Comparison of ENCODE assay signal across 11 mouse cellular contexts in the genomic region with DNA sequence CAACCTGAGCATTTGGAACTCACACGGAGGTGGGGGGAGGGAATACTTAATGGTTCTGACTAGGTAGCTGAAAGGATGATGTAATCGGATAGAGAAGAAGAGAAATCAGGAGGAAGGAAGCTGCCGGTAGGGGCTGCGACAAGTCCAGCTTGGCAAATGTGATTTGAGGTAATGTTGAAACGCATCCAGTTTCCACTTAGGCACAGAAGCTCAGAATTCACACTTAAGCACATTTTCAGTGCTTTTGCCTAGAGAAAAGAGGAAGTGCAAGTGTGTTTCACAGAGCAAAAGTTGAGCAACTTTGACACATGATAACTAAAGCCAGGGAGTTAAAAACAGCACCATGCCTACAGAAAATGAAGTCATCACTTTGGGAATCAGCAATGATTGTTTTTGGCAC. TPM values are rescaled to one million over a fixed set of nuclear protein-coding genes. Genes with fewer than 3 reads are reported as not detected.
DNase-seq lines count a peak whose midpoint lies in the region; ATAC-seq and TF ChIP-seq lines count a peak whose summit lies in the region.
"Had no signal": no experiment of that assay in that cellular context is flagged by ENCODE, and none has a peak within 500 bp of the region (broad histone marks: within the 10 kb centered on the region; RNA-seq: fewer than 3 reads in every experiment).

No protein-coding gene starts in this region.

- H3K9me3 ChIP-seq in heart, embryonic 13.5 days = no peaks in the 10 kb centered on the region
- no peaks in the 10 kb centered on the region for H3K9me3 ChIP-seq in stomach, embryonic 15.5 days
- H3K9me3 ChIP-seq in stomach, postnatal 0 days (ENCODE audit: control insufficient read depth, low read length) = no peaks in the 10 kb centered on the region
- no peaks in the 10 kb centered on the region for H3K9me3 ChIP-seq in liver, embryonic 12.5 days (replicated peaks)
- H3K9me3 ChIP-seq in hindbrain, embryonic 10.5 days = no peaks in the 10 kb centered on the region
- H3K9me3 ChIP-seq: hindbrain, embryonic 15.5 days; limb, embryonic 12.5 days had no signal

- DNase-seq in heart, postnatal 25 days (ENCODE audit: low spot score) = no peak
- no peak for DNase-seq in stomach, postnatal 0 days (ENCODE audit: low spot score)
- peak; percentile 83 for DNase-seq in telencephalon, adult 2 months (ENCODE audit: low read depth, low spot score)
- no peak for DNase-seq in kidney, adult 8-10 months
- no peak for DNase-seq in hindbrain, embryonic 10.5 days (ENCODE audit: low spot score)

- H3K27ac ChIP-seq in heart, embryonic 13.5 days (replicated peaks) = peak overlapping the region; percentile 21; the same call in 1 of the 2 replicates
- H3K27ac ChIP-seq in stomach, embryonic 15.5 days = peak overlapping the region; percentile 28; the same call in 1 of the 2 replicates
- H3K27ac ChIP-seq in stomach, postnatal 0 days (replicated peaks) = no peak overlapping the region
- peak overlapping the region; percentile 94 for H3K27ac ChIP-seq in liver, embryonic 12.5 days
- H3K27ac ChIP-seq in hindbrain, embryonic 10.5 days = no peak overlapping the region
- H3K27ac ChIP-seq: hindbrain, embryonic 15.5 days; limb, embryonic 12.5 days had no signal

- no peak for TF ChIP-seq EP300 in stomach, postnatal 0 days (optimal IDR thresholded peaks at IDR 0.05)

- H3K4me1 ChIP-seq in heart, embryonic 13.5 days = peaks cover 57% of the 10 kb centered on the region
- H3K4me1 ChIP-seq in stomach, embryonic 15.5 days = 0 out of 2 replicates have a peak, but pooled peaks cover 5% of the 10 kb centered on the region
- no peaks in the 10 kb centered on the region for H3K4me1 ChIP-seq in stomach, postnatal 0 days (replicated peaks; ENCODE audit: control insufficient read depth, insufficient read depth)
- H3K4me1 ChIP-seq in liver, embryonic 12.5 days = peaks cover 96% of the 10 kb centered on the region
- H3K4me1 ChIP-seq in hindbrain, embryonic 10.5 days (replicated peaks) = no peaks in the 10 kb centered on the region
- H3K4me1 ChIP-seq: hindbrain, embryonic 15.5 days had no signal

- no peaks in the 10 kb centered on the region for H3K27me3 ChIP-seq in heart, embryonic 13.5 days (replicated peaks)
- no peaks in the 10 kb centered on the region for H3K27me3 ChIP-seq in stomach, embryonic 15.5 days (replicated peaks)
- no peaks in the 10 kb centered on the region for H3K27me3 ChIP-seq in stomach, postnatal 0 days (ENCODE audit: control insufficient read depth, insufficient read depth, low read length)
- no peaks in the 10 kb centered on the region for H3K27me3 ChIP-seq in liver, embryonic 12.5 days (replicated peaks)
- no peaks in the 10 kb centered on the region for H3K27me3 ChIP-seq in hindbrain, embryonic 10.5 days (ENCODE audit: insufficient read depth, poor library complexity, severe bottlenecking)
- H3K27me3 ChIP-seq: hindbrain, embryonic 15.5 days; limb, embryonic 12.5 days had no signal

- WGBS in heart, embryonic 13.5 days = 45% methylated on average over 5 of the region's 5 CpGs
- WGBS in stomach, embryonic 15.5 days = 42% methylated on average over 5 of the region's 5 CpGs
- WGBS in stomach, postnatal 0 days = 52% methylated on average over 5 of the region's 5 CpGs
- 23% methylated on average over 5 of the region's 5 CpGs for WGBS in liver, embryonic 12.5 days (ENCODE audit: insufficient replicate concordance)
- 72% methylated on average over 5 of the region's 5 CpGs for WGBS in hindbrain, embryonic 10.5 days

- H3K9ac ChIP-seq in heart, embryonic 13.5 days = no peak overlapping the region
- H3K9ac ChIP-seq in stomach, embryonic 15.5 days = no peak overlapping the region
- no peak overlapping the region for H3K9ac ChIP-seq in stomach, postnatal 0 days (ENCODE audit: low read length)
- H3K9ac ChIP-seq in liver, embryonic 12.5 days = peak overlapping the region; percentile 65
- H3K9ac ChIP-seq: hindbrain, embryonic 15.5 days; limb, embryonic 12.5 days had no signal

- intact Hi-C loops in heart, postnatal 25 days (cut with DNase I) = no loop called here

- peaks cover 39% of the 10 kb centered on the region for H3K36me3 ChIP-seq in heart, embryonic 13.5 days
- peaks cover 17% of the 10 kb centered on the region for H3K36me3 ChIP-seq in stomach, embryonic 15.5 days
- H3K36me3 ChIP-seq in stomach, postnatal 0 days (ENCODE audit: control insufficient read depth, insufficient read depth, low read length) = no peaks in the 10 kb centered on the region; the same call in 1 of the 2 replicates
- peaks cover 83% of the 10 kb centered on the region for H3K36me3 ChIP-seq in liver, embryonic 12.5 days
- H3K36me3 ChIP-seq in hindbrain, embryonic 10.5 days = peaks cover 45% of the 10 kb centered on the region
- H3K36me3 ChIP-seq: hindbrain, embryonic 15.5 days had no signal

- TF ChIP-seq CTCF in stomach, postnatal 0 days (IDR thresholded peaks at IDR 0.05; ENCODE audit: low read depth) = no peak

- ATAC-seq in heart, embryonic 13.5 days (ENCODE audit: extremely low read depth, insufficient number of reproducible peaks, low FRiP score, low TSS enrichment) = no peak
- ATAC-seq in stomach, embryonic 15.5 days (ENCODE audit: insufficient read depth, low FRiP score, low read depth) = no peak
- ATAC-seq in stomach, postnatal 0 days (ENCODE audit: low FRiP score, low TSS enrichment) = no peak
- ATAC-seq in liver, embryonic 12.5 days = no peak

- H3K4me2 ChIP-seq in heart, embryonic 13.5 days = 0 out of 2 replicates have a peak overlapping the region, but pooled peaks have one; percentile 3
- no peak overlapping the region for H3K4me2 ChIP-seq in stomach, embryonic 15.5 days
- no peak overlapping the region for H3K4me2 ChIP-seq in stomach, postnatal 0 days (replicated peaks; ENCODE audit: low read depth)
- H3K4me2 ChIP-seq in liver, embryonic 12.5 days = peak overlapping the region; percentile 69
- H3K4me2 ChIP-seq: hindbrain, embryonic 15.5 days; limb, embryonic 12.5 days had no signal

- no peak overlapping the region for H3K4me3 ChIP-seq in heart, embryonic 13.5 days
- H3K4me3 ChIP-seq in stomach, embryonic 15.5 days (replicated peaks) = no peak overlapping the region
- H3K4me3 ChIP-seq in stomach, postnatal 0 days (ENCODE audit: low read depth, low read length) = no peak overlapping the region
- H3K4me3 ChIP-seq in liver, embryonic 12.5 days = no peak overlapping the region
- no peak overlapping the region for H3K4me3 ChIP-seq in hindbrain, embryonic 10.5 days
- H3K4me3 ChIP-seq: hindbrain, embryonic 15.5 days; limb, embryonic 12.5 days had no signal

RNA-seq across cellular contexts. Expression of gene Mknk1, which starts 8.4 kb away (rescaled TPM):
- polyA plus RNA-seq in heart, embryonic 13.5 days (2015; fragmentation: Nextera tagmentation; extraction: Ambion mirVana) = 18.2 and 18.6 TPM in 2 replicates
- total RNA-seq in heart, postnatal 25 days (2021) = 10 to 100 TPM; 19.8 to 21.9 TPM
- polyA plus RNA-seq in stomach, embryonic 15.5 days (2015; fragmentation: Nextera tagmentation; extraction: Ambion mirVana) = 43.1 and 58.5 TPM in 2 replicates
- polyA plus RNA-seq in stomach, postnatal 0 days (2015; fragmentation: Nextera tagmentation; extraction: Ambion mirVana) = 11.6 and 15.1 TPM in 2 replicates
- polyA plus RNA-seq in liver, embryonic 12.5 days (2016; fragmentation: Nextera tagmentation; extraction: Ambion mirVana) = 45.2 and 47.2 TPM in 2 replicates
- 26.0 and 30.7 TPM in 2 replicates for polyA plus RNA-seq in hindbrain, embryonic 10.5 days (2016; fragmentation: Nextera tagmentation; extraction: Ambion mirVana)

RNA-seq across cellular contexts. Expression of gene Mob3c, which starts 19.5 kb away (rescaled TPM):
- 6.4 and 7.6 TPM in 2 replicates for polyA plus RNA-seq in heart, embryonic 13.5 days (2015; fragmentation: Nextera tagmentation; extraction: Ambion mirVana)
- total RNA-seq in heart, postnatal 25 days (2021) = 1 to 10 TPM; 4.5 to 5.4 TPM
- polyA plus RNA-seq in stomach, embryonic 15.5 days (2015; fragmentation: Nextera tagmentation; extraction: Ambion mirVana) = 11.8 and 13.5 TPM in 2 replicates
- 7.5 and 8.1 TPM in 2 replicates for polyA plus RNA-seq in stomach, postnatal 0 days (2015; fragmentation: Nextera tagmentation; extraction: Ambion mirVana)
- polyA plus RNA-seq in liver, embryonic 12.5 days (2016; fragmentation: Nextera tagmentation; extraction: Ambion mirVana) = 7.4 and 8.3 TPM in 2 replicates
- 3.8 and 6.2 TPM in 2 replicates for polyA plus RNA-seq in hindbrain, embryonic 10.5 days (2016; fragmentation: Nextera tagmentation; extraction: Ambion mirVana)

RNA-seq across cellular contexts. Expression of gene Kncn, which starts 36.8 kb away (rescaled TPM):
- not detected in 2 replicates for polyA plus RNA-seq in heart, embryonic 13.5 days (2015; fragmentation: Nextera tagmentation; extraction: Ambion mirVana)
- not detected for total RNA-seq in heart, postnatal 25 days (2021)
- not detected in 2 replicates for polyA plus RNA-seq in stomach, embryonic 15.5 days (2015; fragmentation: Nextera tagmentation; extraction: Ambion mirVana)
- polyA plus RNA-seq in stomach, postnatal 0 days (2015; fragmentation: Nextera tagmentation; extraction: Ambion mirVana) = not detected in 2 replicates
- not detected in 2 replicates for polyA plus RNA-seq in liver, embryonic 12.5 days (2016; fragmentation: Nextera tagmentation; extraction: Ambion mirVana)
- polyA plus RNA-seq in hindbrain, embryonic 10.5 days (2016; fragmentation: Nextera tagmentation; extraction: Ambion mirVana) = not detected in 2 replicates
- polyA plus RNA-seq: limb, embryonic 12.5 days had no signal

RNA-seq across cellular contexts. Expression of gene 6430628N08Rik, which starts 43.1 kb away (rescaled TPM):
- polyA plus RNA-seq in heart, embryonic 13.5 days (2015; fragmentation: Nextera tagmentation; extraction: Ambion mirVana) = not detected in 2 replicates
- not detected for total RNA-seq in heart, postnatal 25 days (2021)
- polyA plus RNA-seq in stomach, embryonic 15.5 days (2015; fragmentation: Nextera tagmentation; extraction: Ambion mirVana) = not detected in 2 replicates
- not detected in 2 replicates for polyA plus RNA-seq in stomach, postnatal 0 days (2015; fragmentation: Nextera tagmentation; extraction: Ambion mirVana)
- not detected in 2 replicates for polyA plus RNA-seq in liver, embryonic 12.5 days (2016; fragmentation: Nextera tagmentation; extraction: Ambion mirVana)
- 0.10 TPM in 1 of 2 replicates, not detected in the other for polyA plus RNA-seq in hindbrain, embryonic 10.5 days (2016; fragmentation: Nextera tagmentation; extraction: Ambion mirVana)
- polyA plus RNA-seq: neural tube, embryonic 14.5 days had no signal

Comparison
In these comparisons a context has a peak if more than half of its experiments do, and no peak if none do; other contexts are left out.
1. H3K27ac ChIP-seq: peak in heart, embryonic 13.5 days (single experiment), stomach, embryonic 15.5 days (single experiment) and liver, embryonic 12.5 days (single experiment); none in stomach, postnatal 0 days (single experiment) and hindbrain, embryonic 10.5 days (single experiment).
2. H3K4me2 ChIP-seq: peak in heart, embryonic 13.5 days (single experiment) and liver, embryonic 12.5 days (single experiment); none in stomach, embryonic 15.5 days (single experiment) and stomach, postnatal 0 days (single experiment).